Mouse (Mus musculus) kidney, postnatal 25 days (tissue): Measurements from ENCODE around the gene Tmem219.
A peak's percentile ranks its signal among the peaks of the same experiment; 100 is the strongest.
"Not testable (repeated sequence)": the region's sequence is repeated elsewhere in the genome, so short reads cannot be mapped to it uniquely, and the experiment has no call there.

Experiments
- DNase-seq, 2 experiments: peaks; one replicate each; pipeline ENCODE4 v3.0.0; 2021; ENCODE audit warnings: mixed read lengths in 2 of 2

Gene Tmem219

GRCm38 (mm10) chr7:126921563-126921962 is 1.2 kb downstream of the Tmem219 start:
- peak; percentile 67 to 68 for DNase-seq

GRCm38 (mm10) chr7:126919973-126920372 is 2.7 kb downstream of the Tmem219 start:
- DNase-seq: no peak

- DNase-seq: peak in 1 of 2 experiments; percentile 14
Measured at GRCm38 (mm10) chr7:126918356-126918755, 4.4 kb downstream of the Tmem219 start.

GRCm38 (mm10) chr7:126914844-126915243 is 7.9 kb downstream of the Tmem219 start:
- no peak for DNase-seq

- no peak for DNase-seq
Measured at GRCm38 (mm10) chr7:126905590-126905989, 17.1 kb downstream of the Tmem219 start.

GRCm38 (mm10) chr7:126899781-126900180 is 22.9 kb downstream of the Tmem219 start:
- DNase-seq: not testable (repeated sequence)

- DNase-seq: peak; percentile 98 to 99
Measured at GRCm38 (mm10) chr7:126898102-126898990, 24.4 kb downstream of the Tmem219 start.

- DNase-seq: peak in 1 of 2 experiments; percentile 31
Measured at GRCm38 (mm10) chr7:126897390-126898101, 25.2 kb downstream of the Tmem219 start.

GRCm38 (mm10) chr7:126896912-126897311 is 25.8 kb downstream of the Tmem219 start:
- DNase-seq: no peak

- DNase-seq: peak; percentile 52 to 60
Measured at GRCm38 (mm10) chr7:126888852-126889251, 33.9 kb downstream of the Tmem219 start.

- DNase-seq: no peak
Measured at GRCm38 (mm10) chr7:126887281-126887680, 35.4 kb downstream of the Tmem219 start.

- peak; percentile 98 to 99 for DNase-seq
Measured at GRCm38 (mm10) chr7:126884286-126885164, 38.2 kb downstream of the Tmem219 start, which contains the start of gene Taok2. Gene Taok2 (minus strand): TSS chr7:126884703.

- DNase-seq: peak in 1 of 2 experiments; percentile 56
Measured at GRCm38 (mm10) chr7:126883731-126884181, 39.0 kb downstream of the Tmem219 start.

GRCm38 (mm10) chr7:126881040-126881439 is 41.7 kb downstream of the Tmem219 start:
- peak; percentile 58 to 80 for DNase-seq

GRCm38 (mm10) chr7:126877239-126877638 is 45.5 kb downstream of the Tmem219 start:
- no peak for DNase-seq

GRCm38 (mm10) chr7:126870520-126870891 is 52.2 kb downstream of the Tmem219 start:
- no peak for DNase-seq

GRCm38 (mm10) chr7:126869780-126870519 is 52.8 kb downstream of the Tmem219 start:
- no peak for DNase-seq

GRCm38 (mm10) chr7:126868003-126868402 is 54.7 kb downstream of the Tmem219 start:
- DNase-seq: no peak

GRCm38 (mm10) chr7:126867534-126867933 is 55.2 kb downstream of the Tmem219 start:
- DNase-seq: no peak

- DNase-seq: no peak
Measured at GRCm38 (mm10) chr7:126863791-126864190, 58.9 kb downstream of the Tmem219 start.

GRCm38 (mm10) chr7:126862147-126862784 is 60.5 kb downstream of the Tmem219 start, which contains the start of gene Ino80e:
Gene Ino80e (minus strand): TSS chr7:126862377.
- peak; percentile 97 for DNase-seq
